Mouse (Mus musculus): ENCODE data around the gene Col5a3. TPM values are rescaled to one million over a fixed set of nuclear protein-coding genes. Genes with fewer than 3 reads are reported as not detected.

The Col5a3 gene
- polyA plus RNA-seq, 1 experiment, result 1.4 TPM

GRCm38 (mm10) chr9:20760813-20761212, 54.1 kb downstream of the Col5a3 start:
- Histone ChIP-seq H3K36me3 (ENCODE audit: control insufficient read depth, insufficient read depth, low read length) (no peaks in the 10 kb centered on the region), H3K27ac (ENCODE audit: insufficient read depth, low read length) (no peak overlapping the region), H3K27me3 (ENCODE audit: control insufficient read depth, insufficient read depth, low read length) (no peaks in the 10 kb centered on the region), H3K4me1 (ENCODE audit: control insufficient read depth, insufficient read depth, insufficient read length) (peaks cover 4% of the 10 kb centered on the region; the same call in 1 of the 2 replicates), H3K4me3 (ENCODE audit: extremely low read depth, insufficient read depth, insufficient read length) (no peak overlapping the region)
- TF ChIP-seq POLR2A (IDR thresholded peaks at IDR 0.05; ENCODE audit: low read depth, low read length), result no peak
- TF ChIP-seq CTCF (IDR thresholded peaks at IDR 0.05; ENCODE audit: extremely low read depth, insufficient read depth, insufficient read length, insufficient replicate concordance), result no peak
- 11% methylated on average over 12 of the region's 12 CpGs for WGBS
- DNase-seq (ENCODE audit: low read depth in 1 of 2, low spot score in 2 of 2), result no peak

- WGBS, result 89% methylated on average over 6 of the region's 6 CpGs
These were observed 56.0 kb downstream of the Col5a3 start for GRCm38 (mm10) chr9:20758896-20759295.

GRCm38 (mm10) chr9:20758243-20758642, 56.6 kb downstream of the Col5a3 start:
- no peaks in the 10 kb centered on the region for H3K36me3 ChIP-seq (ENCODE audit: control insufficient read depth, insufficient read depth, low read length)
- no peak overlapping the region for H3K27ac ChIP-seq (ENCODE audit: insufficient read depth, low read length)
- H3K4me3 ChIP-seq (ENCODE audit: extremely low read depth, insufficient read depth, insufficient read length), result no peak overlapping the region
- no peak for DNase-seq (ENCODE audit: low read depth in 1 of 2, low spot score in 2 of 2)
- WGBS, result 59% methylated on average over 2 of the region's 2 CpGs
- no peaks in the 10 kb centered on the region for H3K27me3 ChIP-seq (ENCODE audit: control insufficient read depth, insufficient read depth, low read length)
- no peak for TF ChIP-seq POLR2A (IDR thresholded peaks at IDR 0.05; ENCODE audit: low read depth, low read length)
- no peaks in the 10 kb centered on the region for H3K4me1 ChIP-seq (ENCODE audit: control insufficient read depth, insufficient read depth, insufficient read length)

More at GRCm38 (mm10) chr9:20758896-20759295, 56.0 kb downstream of the Col5a3 start:
- H3K27me3 ChIP-seq (ENCODE audit: control insufficient read depth, insufficient read depth, low read length), result no peaks in the 10 kb centered on the region
- TF ChIP-seq POLR2A (IDR thresholded peaks at IDR 0.05; ENCODE audit: low read depth, low read length), result no peak
- no peak for TF ChIP-seq CTCF (IDR thresholded peaks at IDR 0.05; ENCODE audit: extremely low read depth, insufficient read depth, insufficient read length, insufficient replicate concordance)
- DNase-seq (ENCODE audit: low read depth in 1 of 2, low spot score in 2 of 2), result no peak
- H3K4me1 ChIP-seq (ENCODE audit: control insufficient read depth, insufficient read depth, insufficient read length), result no peaks in the 10 kb centered on the region
- no peak overlapping the region for H3K27ac ChIP-seq (ENCODE audit: insufficient read depth, low read length)
- no peak overlapping the region for H3K4me3 ChIP-seq (ENCODE audit: extremely low read depth, insufficient read depth, insufficient read length)
- no peaks in the 10 kb centered on the region for H3K36me3 ChIP-seq (ENCODE audit: control insufficient read depth, insufficient read depth, low read length)

DNA sequence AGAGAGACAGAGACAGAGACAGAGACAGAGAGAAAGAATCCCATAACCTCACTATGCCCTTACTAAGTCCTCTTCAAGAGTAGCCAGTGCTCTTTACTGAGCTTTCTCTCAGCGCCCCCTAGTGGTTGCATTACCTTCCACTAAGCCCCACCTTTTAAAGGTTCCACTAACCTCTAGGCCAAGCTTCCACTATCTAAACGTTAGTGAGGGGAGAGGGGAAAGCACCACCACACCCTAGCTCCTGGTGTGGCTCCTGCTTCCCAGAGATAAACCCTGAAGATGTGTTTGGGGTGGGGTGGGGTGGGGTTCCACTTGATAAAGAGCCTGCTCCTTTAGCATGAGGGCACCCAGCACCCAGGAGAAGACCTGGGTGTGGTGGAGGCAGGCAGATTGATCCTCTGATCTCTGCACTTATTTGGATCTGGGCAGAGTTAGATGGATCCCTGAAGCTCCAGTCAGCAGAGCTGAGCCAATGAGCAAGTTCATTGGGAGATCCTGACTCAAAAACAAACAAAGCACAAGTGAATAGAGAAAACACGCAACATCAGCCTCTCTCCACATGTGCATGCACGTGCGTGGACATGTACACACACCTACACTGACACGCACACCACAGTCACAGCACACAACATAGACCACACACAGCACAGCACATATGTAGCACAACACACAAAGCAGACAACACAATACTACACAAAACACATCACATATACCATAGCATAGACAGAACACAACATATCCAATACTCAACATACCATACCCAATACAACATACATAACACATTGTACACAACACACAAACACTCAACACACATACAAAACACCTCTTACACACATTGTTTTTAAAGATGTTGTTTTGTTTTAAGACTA, 57.5 kb downstream of the Col5a3 start:
- TF ChIP-seq POLR2A (IDR thresholded peaks at IDR 0.05; ENCODE audit: low read depth, low read length) (no peak), CTCF (IDR thresholded peaks at IDR 0.05; ENCODE audit: extremely low read depth, insufficient read depth, insufficient read length, insufficient replicate concordance) (peak; percentile 47; the same call in 1 of the 2 replicates)
- Histone ChIP-seq H3K27me3 (ENCODE audit: control insufficient read depth, insufficient read depth, low read length) (no peaks in the 10 kb centered on the region), H3K36me3 (ENCODE audit: control insufficient read depth, insufficient read depth, low read length) (no peaks in the 10 kb centered on the region), H3K4me3 (ENCODE audit: extremely low read depth, insufficient read depth, insufficient read length) (no peak overlapping the region), H3K27ac (ENCODE audit: insufficient read depth, low read length) (no peak overlapping the region), H3K4me1 (ENCODE audit: control insufficient read depth, insufficient read depth, insufficient read length) (no peaks in the 10 kb centered on the region)
- peak; percentile 45 to 57 for DNase-seq (ENCODE audit: low read depth in 1 of 2, low spot score in 2 of 2)
- WGBS, result 63% methylated on average over 6 of the region's 6 CpGs

- H3K4me1 ChIP-seq (ENCODE audit: control insufficient read depth, insufficient read depth, insufficient read length), result no peaks in the 10 kb centered on the region
- WGBS, result 86% methylated on average over 4 of the region's 4 CpGs
- H3K4me3 ChIP-seq (ENCODE audit: extremely low read depth, insufficient read depth, insufficient read length), result no peak overlapping the region
- DNase-seq (ENCODE audit: low read depth in 1 of 2, low spot score in 2 of 2), result no peak
- H3K27ac ChIP-seq (ENCODE audit: insufficient read depth, low read length), result no peak overlapping the region
- no peaks in the 10 kb centered on the region for H3K36me3 ChIP-seq (ENCODE audit: control insufficient read depth, insufficient read depth, low read length)
- no peak for TF ChIP-seq POLR2A (IDR thresholded peaks at IDR 0.05; ENCODE audit: low read depth, low read length)
- TF ChIP-seq CTCF (IDR thresholded peaks at IDR 0.05; ENCODE audit: extremely low read depth, insufficient read depth, insufficient read length, insufficient replicate concordance), result no peak
- H3K27me3 ChIP-seq (ENCODE audit: control insufficient read depth, insufficient read depth, low read length), result no peaks in the 10 kb centered on the region
These were observed 58.7 kb downstream of the Col5a3 start for GRCm38 (mm10) chr9:20756081-20756700.

GRCm38 (mm10) chr9:20754335-20754734, 60.5 kb downstream of the Col5a3 start:
- H3K4me3 ChIP-seq (ENCODE audit: extremely low read depth, insufficient read depth, insufficient read length), result no peak overlapping the region
- TF ChIP-seq CTCF (IDR thresholded peaks at IDR 0.05; ENCODE audit: extremely low read depth, insufficient read depth, insufficient read length, insufficient replicate concordance), result no peak
- no peak for TF ChIP-seq POLR2A (IDR thresholded peaks at IDR 0.05; ENCODE audit: low read depth, low read length)
- no peaks in the 10 kb centered on the region for H3K36me3 ChIP-seq (ENCODE audit: control insufficient read depth, insufficient read depth, low read length)
- DNase-seq (ENCODE audit: low read depth in 1 of 2, low spot score in 2 of 2), result no peak
- no peaks in the 10 kb centered on the region for H3K27me3 ChIP-seq (ENCODE audit: control insufficient read depth, insufficient read depth, low read length)
- H3K4me1 ChIP-seq (ENCODE audit: control insufficient read depth, insufficient read depth, insufficient read length), result no peaks in the 10 kb centered on the region
- WGBS, result 77% methylated on average over 2 of the region's 2 CpGs
- H3K27ac ChIP-seq (ENCODE audit: insufficient read depth, low read length), result no peak overlapping the region
